Comparison of ENCODE assay signal across 8 mouse cellular contexts in the genomic region with DNA sequence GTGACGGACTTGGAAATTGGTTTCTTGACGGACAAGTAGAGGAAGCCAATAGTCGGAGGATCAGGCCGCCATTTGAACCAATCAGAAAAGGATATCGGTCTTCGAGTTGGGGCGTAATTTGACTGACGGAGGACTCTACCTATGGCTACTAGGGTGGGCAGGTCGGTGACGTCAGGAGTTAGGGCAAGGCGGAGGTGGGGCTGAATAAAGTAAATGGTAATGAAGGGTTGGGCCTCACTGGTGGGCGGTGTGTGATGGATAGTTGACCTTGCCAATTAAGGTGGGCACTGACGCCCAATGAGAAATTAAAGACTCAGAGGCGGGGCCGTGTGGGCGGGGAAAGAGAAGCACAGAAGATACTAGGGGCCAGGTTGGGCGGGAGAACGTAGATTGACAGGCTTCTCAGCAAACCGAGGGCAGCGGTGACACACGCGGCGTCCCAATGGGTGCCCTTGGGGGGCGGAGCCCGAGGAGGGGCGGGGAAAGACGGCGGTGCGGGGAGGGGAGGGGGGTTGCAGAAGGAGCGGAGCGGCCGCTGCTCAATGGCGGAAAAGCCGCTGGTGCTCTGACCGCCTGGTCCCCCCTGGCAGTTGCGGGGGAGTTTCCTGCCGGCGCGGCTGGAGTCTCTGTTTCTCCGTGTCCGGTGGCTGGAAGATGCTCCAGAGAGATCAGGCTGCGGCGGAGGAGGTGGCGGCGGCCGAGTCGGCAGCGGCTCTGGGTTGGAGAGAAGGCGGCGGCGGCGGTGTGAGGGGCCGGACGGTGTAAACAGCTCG. TPM values are rescaled to one million over a fixed set of nuclear protein-coding genes. Genes with fewer than 3 reads are reported as not detected.
DNase-seq lines count a peak whose midpoint lies in the region; ATAC-seq lines count a peak whose summit lies in the region.

No protein-coding gene starts in this region.

- H3K36me3 ChIP-seq in heart, embryonic 10.5 days, result no peaks in the 10 kb centered on the region
- no peaks in the 10 kb centered on the region for H3K36me3 ChIP-seq in kidney, embryonic 15.5 days

- ATAC-seq in erythroblast, adult 5-6 weeks (replicated peaks; ENCODE audit: low FRiP score, poor library complexity, severe bottlenecking), result peak; percentile 85
- peak; percentile 98 for ATAC-seq in kidney, embryonic 15.5 days (replicated peaks; ENCODE audit: low FRiP score)
- ATAC-seq in monocyte, adult 5-6 weeks (replicated peaks; ENCODE audit: insufficient number of reproducible peaks, low FRiP score, low TSS enrichment, poor library complexity, severe bottlenecking), result peak; percentile 90

- H3K4me2 ChIP-seq in kidney, embryonic 15.5 days, result peak overlapping the region; percentile 74

- H3K9ac ChIP-seq in kidney, embryonic 15.5 days, result peak overlapping the region; percentile 98

- no peaks in the 10 kb centered on the region for H3K27me3 ChIP-seq in heart, embryonic 10.5 days (ENCODE audit: insufficient read depth, poor library complexity, severe bottlenecking)
- no peaks in the 10 kb centered on the region for H3K27me3 ChIP-seq in kidney, embryonic 15.5 days

- peak overlapping the region; percentile 98 for H3K4me3 ChIP-seq in heart, embryonic 10.5 days
- H3K4me3 ChIP-seq in kidney, embryonic 15.5 days (replicated peaks), result peak overlapping the region; percentile 97

- peak overlapping the region; percentile 98 for H3K27ac ChIP-seq in heart, embryonic 10.5 days
- H3K27ac ChIP-seq in kidney, embryonic 15.5 days, result peak overlapping the region; percentile 99

- under 1% methylated on average over 55 of the region's 55 CpGs for WGBS in heart, embryonic 10.5 days
- WGBS in kidney, embryonic 15.5 days, result 1% methylated on average over 52 of the region's 55 CpGs

- DNase-seq in B cell, adult 2 months, result peak; percentile 99 to 100
- peak; percentile 100 for DNase-seq in brain, adult 2 months (ENCODE audit: low read depth, low spot score)
- DNase-seq in heart, embryonic 10.5 days (ENCODE audit: low spot score), result peak; percentile 100
- peak; percentile 100 for DNase-seq in liver
- peak; percentile 99 for DNase-seq in spleen, postnatal 4 days (ENCODE audit: low spot score in 2 of 2)

- H3K9me3 ChIP-seq in heart, embryonic 10.5 days, result no peaks in the 10 kb centered on the region
- no peaks in the 10 kb centered on the region for H3K9me3 ChIP-seq in kidney, embryonic 15.5 days (replicated peaks)

- H3K4me1 ChIP-seq in heart, embryonic 10.5 days, result peaks cover 16% of the 10 kb centered on the region
- H3K4me1 ChIP-seq in kidney, embryonic 15.5 days, result peaks cover 26% of the 10 kb centered on the region

RNA-seq across cellular contexts. Expression of gene Ppm1b, which starts 1.1 kb away (rescaled TPM):
- total RNA-seq in erythroblast, adult 5-6 weeks (2015; ENCODE audit: low replicate concordance), result 53.0 and 62.7 TPM in 2 replicates
- 69.9 and 108 TPM in 2 replicates for total RNA-seq in erythroblast, adult 5-6 weeks (2017; ENCODE audit: low replicate concordance)
- 59.5 and 74.3 TPM in 2 replicates for polyA plus RNA-seq in heart, embryonic 10.5 days (2016; fragmentation: Nextera tagmentation; extraction: Ambion mirVana)
- 73.4 and 78.7 TPM in 2 replicates for polyA plus RNA-seq in kidney, embryonic 15.5 days (2015; fragmentation: Nextera tagmentation; extraction: Ambion mirVana)
- total RNA-seq in monocyte, adult 5-6 weeks (2017), result 80.5 to 127 TPM (median 94.2 TPM) in 3 replicates

Comparison
In these comparisons a context has a peak if more than half of its experiments do, and no peak if none do; other contexts are left out.
1. Peak in every context shown above with its lines: DNase-seq, ATAC-seq, H3K4me3 ChIP-seq and H3K27ac ChIP-seq.